Mouse (Mus musculus) stomach, embryonic 14.5 days (tissue): ENCODE data around the gene Gm20388. TPM values are rescaled to one million over a fixed set of nuclear protein-coding genes. Genes with fewer than 3 reads are reported as not detected.
A peak's percentile ranks its signal among the peaks of the same experiment; 100 is the strongest.

Experiments
- ATAC-seq: fragments of 200-750 bp; cut with Nextera tagmentation; 2 replicates; pipeline ENCODE4 v1.8.0; 2017; ENCODE audit warnings: low read depth, moderate TSS enrichment; ENCODE audit not compliant: insufficient number of reproducible peaks, insufficient read depth, low FRiP score
- H3K27ac ChIP-seq: fragments of 300-500 bp; sonication (generic); 2 replicates; pipeline ENCODE4 v1.5.1; 2014; ENCODE audit warnings: mild to moderate bottlenecking, low read length, moderate library complexity, mixed read lengths
- H3K27me3 ChIP-seq: fragments of 300-500 bp; sonication (generic); 2 replicates; pipeline ENCODE4 v1.6.1; 2014; ENCODE audit warnings: low read length, control low read depth, mixed read lengths; ENCODE audit not compliant: control insufficient read depth, insufficient read depth
- H3K36me3 ChIP-seq: fragments of 300-500 bp; sonication (generic); 2 replicates; pipeline ENCODE4 v1.6.1; 2014; ENCODE audit warnings: mild to moderate bottlenecking, control low read depth, low read length, moderate library complexity, mixed read lengths; ENCODE audit not compliant: control insufficient read depth, insufficient read depth
- H3K4me1 ChIP-seq: fragments of 300-500 bp; sonication (generic); 2 replicates; pipeline ENCODE4 v1.6.1; 2014; ENCODE audit warnings: low read length, control low read depth, mixed read lengths; ENCODE audit not compliant: control insufficient read depth, insufficient read depth
- H3K4me2 ChIP-seq: fragments of 300-500 bp; sonication (generic); replicated peaks from 2 replicates; pipeline ENCODE4 v1.6.1; 2014; ENCODE audit warnings: low read depth, low read length, control low read depth
- H3K4me3 ChIP-seq: fragments of 300-500 bp; sonication (generic); 2 replicates; pipeline ENCODE4 v1.5.1; 2014; ENCODE audit warnings: low read depth, low read length, control low read depth
- H3K9ac ChIP-seq: fragments of 300-500 bp; sonication (generic); replicated peaks from 2 replicates; pipeline ENCODE4 v1.6.1; 2014; ENCODE audit warnings: low read depth, mild to moderate bottlenecking, control low read depth, low read length, moderate library complexity, mixed read lengths
- H3K9me3 ChIP-seq: fragments of 300-500 bp; sonication (generic); 2 replicates; pipeline ENCODE4 v1.6.1; 2016; ENCODE audit warnings: low read depth, low read length, control low read depth; ENCODE audit not compliant: control insufficient read depth
- WGBS: fragments of 180-500 bp; shearing (Covaris S2); extraction: QIAGEN DNeasy Blood & Tissue Kit; methylation state at CpG from one replicate; pipeline ENCODE4 v1.1.7; 2014; 5-methylcytosine and 5-hydroxymethylcytosine counted together
- polyA plus RNA-seq: library from polyadenylated mRNA; unstranded; fragments of >200 nt; fragmentation: Nextera tagmentation; extraction: Ambion mirVana; gene quantifications from 2 replicates; pipeline ENCODE4 v1.2.1, GENCODE M21; 2014

Gene Gm20388
- polyA plus RNA-seq, 1 experiment from 2014 or later, result 11.4 TPM

DNA sequence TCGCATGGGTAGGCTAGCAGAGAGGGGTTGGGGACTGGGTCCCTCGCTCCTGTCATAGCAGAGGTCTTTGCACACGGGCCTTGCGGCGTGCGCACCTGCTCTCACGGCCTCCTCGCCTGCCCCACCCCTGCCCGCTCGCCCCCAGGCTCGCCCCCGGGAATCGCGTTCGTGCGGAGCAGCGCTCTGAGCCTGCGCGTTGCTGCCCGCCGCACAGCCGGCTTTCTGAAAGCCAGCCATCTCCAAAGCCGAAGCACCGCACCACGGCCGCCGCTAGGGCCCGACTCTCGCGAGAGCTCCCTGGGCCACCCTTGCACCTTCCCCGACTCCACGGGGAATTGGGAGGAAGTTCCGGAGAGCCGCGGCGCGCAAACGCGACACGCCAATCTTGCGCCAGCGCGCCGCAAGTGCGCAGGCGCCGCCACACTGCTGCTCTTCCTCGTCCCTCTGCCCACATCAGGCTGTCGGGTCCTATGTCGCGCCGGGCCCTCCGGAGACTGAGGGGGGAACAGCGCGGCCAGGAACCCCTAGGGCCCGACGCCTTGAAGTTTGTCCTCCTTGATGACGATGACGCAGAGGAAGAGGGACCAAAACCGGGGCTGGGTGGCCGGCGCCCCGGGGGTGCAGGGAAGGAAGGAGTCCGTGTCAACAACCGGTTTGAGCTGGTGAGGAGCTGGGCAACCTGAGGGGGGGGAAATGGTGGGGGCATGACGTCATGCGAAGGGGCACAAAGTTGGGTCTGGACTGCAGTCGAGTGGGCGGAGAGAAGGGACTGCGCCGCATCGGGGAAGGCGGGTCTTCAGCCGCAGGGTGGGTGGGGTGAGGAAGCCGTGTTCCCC is 3463.0 kb downstream of the Gm20388 start, which contains the start of gene Tcf25:
TSS of gene Tcf25 (plus strand) at position 351 of the 836 bp plus-strand sequence.
- H3K4me2 ChIP-seq, result peak within 1 kb of the TSS; percentile 87
- peak within 1 kb of the TSS; percentile 73 for H3K4me3 ChIP-seq
- no peaks in the 10 kb centered on the region for H3K27me3 ChIP-seq
- H3K36me3 ChIP-seq, result no peaks in the 10 kb centered on the region
- peaks cover 5% of the 10 kb centered on the region; the same call in 1 of the 2 replicates for H3K4me1 ChIP-seq
- no peaks in the 10 kb centered on the region for H3K9me3 ChIP-seq
- ATAC-seq, result peak; percentile 92
- peak within 1 kb of the TSS; percentile 96 for H3K27ac ChIP-seq
- under 1% methylated on average over 75 of the region's 75 CpGs for WGBS
- peak within 1 kb of the TSS; percentile 67 for H3K9ac ChIP-seq

- H3K4me3 ChIP-seq, result peak overlapping the region; percentile 73
- H3K4me2 ChIP-seq, result peak overlapping the region; percentile 87
- H3K4me1 ChIP-seq, result peaks cover 5% of the 10 kb centered on the region; the same call in 1 of the 2 replicates
- H3K27me3 ChIP-seq, result no peaks in the 10 kb centered on the region
- no peaks in the 10 kb centered on the region for H3K36me3 ChIP-seq
- under 1% methylated on average over 20 of the region's 20 CpGs for WGBS
- peak; percentile 79 for ATAC-seq
- H3K9me3 ChIP-seq, result no peaks in the 10 kb centered on the region
- peak overlapping the region; percentile 67 for H3K9ac ChIP-seq
- H3K27ac ChIP-seq, result peak overlapping the region; percentile 96
These were observed 3463.6 kb downstream of the Gm20388 start for GRCm38 (mm10) chr8:123374239-123374578.

DNA sequence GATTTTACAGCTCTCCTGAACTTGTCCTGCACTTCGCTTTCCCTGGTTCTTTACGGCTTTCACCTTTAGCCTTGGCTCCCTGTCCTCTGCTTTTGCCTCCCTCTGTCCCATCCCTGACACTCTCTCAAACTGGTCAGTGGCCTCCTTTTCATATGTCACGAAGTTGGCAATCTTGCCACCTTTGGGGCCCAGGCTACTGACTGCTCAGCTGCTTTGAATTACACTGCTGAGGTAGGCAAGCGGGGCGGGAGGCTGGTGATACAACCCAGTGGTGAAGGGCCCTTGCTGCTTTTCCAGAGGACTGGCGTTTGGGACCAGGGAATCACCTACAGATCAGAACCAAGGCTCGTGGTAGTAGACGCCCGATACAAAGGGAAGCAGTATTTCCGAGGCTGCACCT is 3465.1 kb downstream of the Gm20388 start:
- 86% methylated on average over 10 of the region's 10 CpGs for WGBS
- no peaks in the 10 kb centered on the region for H3K9me3 ChIP-seq
- ATAC-seq, result no peak
- peaks cover 5% of the 10 kb centered on the region; the same call in 1 of the 2 replicates for H3K4me1 ChIP-seq
- H3K9ac ChIP-seq, result no peak overlapping the region
- no peak overlapping the region for H3K4me3 ChIP-seq
- no peak overlapping the region for H3K27ac ChIP-seq
- no peaks in the 10 kb centered on the region for H3K27me3 ChIP-seq
- no peak overlapping the region for H3K4me2 ChIP-seq
- H3K36me3 ChIP-seq, result no peaks in the 10 kb centered on the region; the same call in 1 of the 2 replicates

DNA sequence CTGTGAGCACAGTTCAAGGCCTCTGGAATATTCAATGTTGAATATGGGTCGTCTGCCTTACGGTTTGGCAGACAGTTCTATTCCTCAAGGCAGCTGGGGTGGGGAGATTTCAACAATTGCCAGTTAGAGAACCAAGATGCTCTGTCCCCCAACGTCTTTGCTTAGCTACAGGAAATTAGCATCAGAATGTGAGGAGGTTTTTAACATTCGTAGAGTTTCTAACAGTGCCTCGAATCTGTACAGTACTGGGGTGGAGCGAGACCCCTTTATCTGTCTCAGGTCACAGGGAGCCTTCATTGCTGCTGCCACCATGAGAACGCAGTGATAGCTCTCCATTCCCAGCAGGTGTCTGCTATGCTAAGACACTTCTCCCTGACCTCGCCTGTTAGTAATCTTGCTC is 3465.5 kb downstream of the Gm20388 start:
- no peak overlapping the region for H3K9ac ChIP-seq
- no peak overlapping the region for H3K4me3 ChIP-seq
- ATAC-seq, result no peak
- whole genome bisulfite sequencing, result 78% methylated on average over 8 of the region's 8 CpGs
- H3K4me2 ChIP-seq, result no peak overlapping the region
- H3K4me1 ChIP-seq, result peaks cover 5% of the 10 kb centered on the region; the same call in 1 of the 2 replicates
- H3K27ac ChIP-seq, result no peak overlapping the region
- no peaks in the 10 kb centered on the region for H3K27me3 ChIP-seq
- H3K36me3 ChIP-seq, result no peaks in the 10 kb centered on the region; the same call in 1 of the 2 replicates
- H3K9me3 ChIP-seq, result no peaks in the 10 kb centered on the region

GRCm38 (mm10) chr8:123381711-123382110 is 3471.1 kb downstream of the Gm20388 start:
- peaks cover 51% of the 10 kb centered on the region for H3K36me3 ChIP-seq
- H3K4me2 ChIP-seq, result no peak overlapping the region
- no peak for ATAC-seq
- 86% methylated on average over 4 of the region's 4 CpGs for WGBS
- no peak overlapping the region for H3K4me3 ChIP-seq
- no peak overlapping the region for H3K27ac ChIP-seq
- H3K4me1 ChIP-seq, result no peaks in the 10 kb centered on the region
- H3K27me3 ChIP-seq, result no peaks in the 10 kb centered on the region
- H3K9me3 ChIP-seq, result no peaks in the 10 kb centered on the region
- no peak overlapping the region for H3K9ac ChIP-seq

DNA sequence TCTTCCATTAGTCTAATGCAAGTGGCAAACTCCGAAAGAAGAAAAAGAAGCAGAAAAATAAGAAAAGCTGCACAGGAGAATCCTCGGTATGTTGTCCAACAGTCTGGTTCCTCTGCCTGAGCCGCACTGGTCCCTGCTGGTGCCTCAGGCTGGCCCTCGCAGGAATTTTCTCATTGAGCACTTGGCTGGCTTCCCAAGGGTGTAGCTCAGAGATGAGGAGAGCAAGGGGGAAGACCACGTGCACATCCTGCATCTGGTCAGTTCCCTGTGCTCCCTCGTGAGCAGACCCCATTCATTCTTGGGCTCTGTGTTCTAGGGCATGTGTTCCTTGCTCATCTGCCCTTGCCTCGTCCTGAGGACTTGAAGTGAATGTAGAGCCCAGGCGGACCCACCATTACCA is 3471.9 kb downstream of the Gm20388 start:
- peaks cover 59% of the 10 kb centered on the region for H3K36me3 ChIP-seq
- WGBS, result 87% methylated on average over 8 of the region's 8 CpGs

DNA sequence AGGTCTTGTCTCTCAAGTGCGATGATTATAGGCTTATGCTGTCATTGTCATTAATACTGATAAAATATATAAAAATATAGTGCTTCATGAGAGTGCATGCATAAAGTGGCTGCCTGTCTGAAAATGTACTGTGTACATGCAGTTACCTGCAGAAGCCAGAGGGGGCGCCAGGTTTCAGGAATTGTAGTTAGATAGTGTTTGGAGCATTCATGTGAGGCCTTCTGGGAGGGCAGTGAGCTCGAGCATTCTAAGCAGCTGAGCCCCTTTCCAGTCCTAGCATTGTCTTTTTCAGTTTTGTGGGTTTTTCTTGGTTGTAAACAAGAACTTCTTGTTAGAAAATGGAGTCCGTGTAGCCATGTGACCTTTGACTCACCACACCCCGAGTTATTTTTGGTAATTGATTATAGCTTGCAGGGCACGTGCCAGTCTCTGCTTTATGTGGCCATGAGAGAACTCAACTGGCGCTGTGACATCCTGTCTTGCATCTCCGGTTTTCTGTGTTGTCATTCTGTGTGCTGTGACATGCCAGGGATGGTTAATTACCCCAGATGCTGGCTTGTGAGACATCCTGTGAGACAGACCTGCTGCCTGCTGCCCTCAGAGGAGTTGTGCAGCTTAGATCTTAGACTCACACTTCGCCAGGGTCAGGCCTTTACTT is 3474.4 kb downstream of the Gm20388 start:
- no peak overlapping the region for H3K4me3 ChIP-seq
- H3K27ac ChIP-seq, result no peak overlapping the region
- WGBS, result 66% methylated on average over 9 of the region's 9 CpGs

More for the DNA sequence above, 3471.9 kb downstream of the Gm20388 start:
- Histone ChIP-seq H3K4me1 (no peaks in the 10 kb centered on the region), H3K27ac (no peak overlapping the region), H3K4me2 (no peak overlapping the region), H3K4me3 (no peak overlapping the region), H3K27me3 (no peaks in the 10 kb centered on the region), H3K9ac (no peak overlapping the region), H3K9me3 (no peaks in the 10 kb centered on the region)
- ATAC-seq, result no peak

DNA sequence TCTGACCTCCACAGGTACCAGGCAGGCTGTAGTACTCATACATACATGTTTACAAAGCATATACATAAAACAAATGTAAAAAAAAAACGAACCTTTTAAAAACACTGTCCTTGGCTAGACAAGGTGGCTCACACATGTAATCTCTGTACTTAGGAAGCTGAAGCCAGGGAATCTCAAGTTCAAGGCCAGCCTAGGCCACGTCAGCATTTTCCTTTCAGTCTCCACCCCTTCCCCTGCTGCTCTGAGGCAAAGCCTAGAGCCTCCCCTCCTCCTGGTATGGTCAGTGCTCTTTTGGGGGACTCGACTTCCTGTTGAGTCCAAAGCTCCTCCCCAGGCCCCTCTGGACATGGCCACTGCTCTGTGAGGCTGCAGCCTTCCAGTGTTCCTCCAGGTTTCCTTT is 3476.4 kb downstream of the Gm20388 start:
- H3K9me3 ChIP-seq, result no peaks in the 10 kb centered on the region
- no peaks in the 10 kb centered on the region for H3K27me3 ChIP-seq
- peaks cover 91% of the 10 kb centered on the region for H3K36me3 ChIP-seq
- WGBS, result 74% methylated on average over 3 of the region's 3 CpGs
- no peaks in the 10 kb centered on the region for H3K4me1 ChIP-seq
- no peak overlapping the region for H3K27ac ChIP-seq
- no peak overlapping the region for H3K4me2 ChIP-seq
- H3K4me3 ChIP-seq, result no peak overlapping the region
- no peak overlapping the region for H3K9ac ChIP-seq
- ATAC-seq, result no peak

More for the DNA sequence above, 3474.4 kb downstream of the Gm20388 start:
- no peaks in the 10 kb centered on the region for H3K27me3 ChIP-seq
- H3K36me3 ChIP-seq, result peaks cover 82% of the 10 kb centered on the region
- no peak overlapping the region for H3K9ac ChIP-seq
- H3K4me2 ChIP-seq, result no peak overlapping the region
- no peak for ATAC-seq
- no peaks in the 10 kb centered on the region for H3K4me1 ChIP-seq
- no peaks in the 10 kb centered on the region for H3K9me3 ChIP-seq
